Mouse (Mus musculus) right cerebral cortex, postnatal 36 days (tissue): ENCODE data around the gene Memo1.
"Not testable (repeated sequence)": the region's sequence is repeated elsewhere in the genome, so short reads cannot be mapped to it uniquely, and the experiment has no call there.

Experiments
- DNase-seq, 2 experiments: peaks; one replicate each; pipeline ENCODE4 v3.0.0; 2022; ENCODE audit warnings: low spot score in 2 of 2, mixed read lengths in 1 of 2

Memo1 gene

GRCm38 (mm10) chr17:74295026-74295970, at the start of gene Memo1:
Gene Memo1 (minus strand): TSS chr17:74295521.
- DNase-seq: peak; percentile 71 to 73

- no peak for DNase-seq
These were observed 45.8 kb upstream of the Memo1 start for GRCm38 (mm10) chr17:74341151-74341550.

GRCm38 (mm10) chr17:74338937-74339804, 43.9 kb upstream of the Memo1 start, which contains the start of gene Spast:
Gene Spast (plus strand): TSS chr17:74338987.
- DNase-seq: peak; percentile 30 to 33

- DNase-seq: peak; percentile 91
These were observed 43.1 kb upstream of the Memo1 start for GRCm38 (mm10) chr17:74338225-74338931.

GRCm38 (mm10) chr17:74331049-74331676, 35.8 kb upstream of the Memo1 start:
- DNase-seq: no peak

- not testable (repeated sequence) for DNase-seq
These were observed 32.8 kb upstream of the Memo1 start for GRCm38 (mm10) chr17:74328146-74328545.

- not testable (repeated sequence) for DNase-seq
These were observed 31.9 kb upstream of the Memo1 start for GRCm38 (mm10) chr17:74327195-74327594.

GRCm38 (mm10) chr17:74323844-74324243, 28.5 kb upstream of the Memo1 start, which contains the start of gene Dpy30:
Gene Dpy30 (minus strand): TSS chr17:74323944.
- DNase-seq: no peak

- no peak for DNase-seq
These were observed 27.2 kb upstream of the Memo1 start for GRCm38 (mm10) chr17:74322400-74323054.

GRCm38 (mm10) chr17:74318721-74319120, 23.4 kb upstream of the Memo1 start:
- no peak for DNase-seq

GRCm38 (mm10) chr17:74316309-74316863, 21.1 kb upstream of the Memo1 start:
- DNase-seq: peak; percentile 81 to 82

GRCm38 (mm10) chr17:74315445-74316308, 20.4 kb upstream of the Memo1 start:
- no peak for DNase-seq

- DNase-seq: no peak
These were observed 10.7 kb upstream of the Memo1 start for GRCm38 (mm10) chr17:74306021-74306420.

- no peak for DNase-seq
These were observed 10.3 kb upstream of the Memo1 start for GRCm38 (mm10) chr17:74305616-74306015.

GRCm38 (mm10) chr17:74304060-74304459, 8.7 kb upstream of the Memo1 start:
- DNase-seq: no peak

- no peak for DNase-seq
These were observed 4.8 kb upstream of the Memo1 start for GRCm38 (mm10) chr17:74300089-74300488.

GRCm38 (mm10) chr17:74296991-74297390, 1.7 kb upstream of the Memo1 start:
- DNase-seq: not testable (repeated sequence)

- no peak for DNase-seq
These were observed 929 bp upstream of the Memo1 start for GRCm38 (mm10) chr17:74296076-74296823.
